Mouse (Mus musculus): ENCODE data around the gene Poll. TPM values are rescaled to one million over a fixed set of nuclear protein-coding genes. Genes with fewer than 3 reads are reported as not detected.

Gene Poll
- total and polyA plus RNA-seq, 2 experiments from 2014 or later: 10.8 to 11.8 TPM

GRCm38 (mm10) chr19:45578976-45579375 is 18.6 kb upstream of the Poll start:
- Histone ChIP-seq H3K9me3 (ENCODE audit: low read length) (no peaks in the 10 kb centered on the region), H3K27ac (ENCODE audit: low read depth, low read length) (no peak overlapping the region), H3K9ac (no peak overlapping the region), H3K4me3 (ENCODE audit: low read depth, low read length) (no peak overlapping the region), H3K4me1 (ENCODE audit: insufficient read depth) (no peaks in the 10 kb centered on the region), H3K36me3 (ENCODE audit: insufficient read depth) (peaks cover 34% of the 10 kb centered on the region), H3K4me2 (ENCODE audit: low read depth) (no peak overlapping the region), H3K27me3 (ENCODE audit: insufficient read depth, low read length) (no peaks in the 10 kb centered on the region)
- ATAC-seq (no peak), DNase-seq (no peak)
- no peak for TF ChIP-seq CTCF (IDR thresholded peaks at IDR 0.05; ENCODE audit: low read depth)
- WGBS: 84% methylated on average over 12 of the region's 12 CpGs

- WGBS: 84% methylated on average over 14 of the region's 14 CpGs
- TF ChIP-seq CTCF (IDR thresholded peaks at IDR 0.05; ENCODE audit: low read depth): no peak
- no peak overlapping the region for H3K4me2 ChIP-seq (ENCODE audit: low read depth)
- H3K9me3 ChIP-seq (ENCODE audit: low read length): no peaks in the 10 kb centered on the region
- peaks cover 43% of the 10 kb centered on the region for H3K36me3 ChIP-seq (ENCODE audit: insufficient read depth)
- no peak overlapping the region for H3K9ac ChIP-seq
- ATAC-seq: no peak
- no peaks in the 10 kb centered on the region for H3K27me3 ChIP-seq (ENCODE audit: insufficient read depth, low read length)
- H3K4me1 ChIP-seq (ENCODE audit: insufficient read depth): no peaks in the 10 kb centered on the region
- no peak for DNase-seq
- no peak overlapping the region for H3K4me3 ChIP-seq (ENCODE audit: low read depth, low read length)
- no peak overlapping the region for H3K27ac ChIP-seq (ENCODE audit: low read depth, low read length)
These were observed 16.9 kb upstream of the Poll start for GRCm38 (mm10) chr19:45577141-45577750.

- H3K9me3 ChIP-seq (ENCODE audit: low read length): no peaks in the 10 kb centered on the region
- no peak overlapping the region for H3K4me2 ChIP-seq (ENCODE audit: low read depth)
- peaks cover 53% of the 10 kb centered on the region for H3K36me3 ChIP-seq (ENCODE audit: insufficient read depth)
- H3K4me1 ChIP-seq (ENCODE audit: insufficient read depth): no peaks in the 10 kb centered on the region
- no peaks in the 10 kb centered on the region for H3K27me3 ChIP-seq (ENCODE audit: insufficient read depth, low read length)
- DNase-seq: no peak
- no peak overlapping the region for H3K4me3 ChIP-seq (ENCODE audit: low read depth, low read length)
- WGBS: 25% methylated on average over 8 of the region's 8 CpGs
- H3K9ac ChIP-seq: no peak overlapping the region
- H3K27ac ChIP-seq (ENCODE audit: low read depth, low read length): no peak overlapping the region
- no peak for ATAC-seq
- no peak for TF ChIP-seq CTCF (IDR thresholded peaks at IDR 0.05; ENCODE audit: low read depth)
These were observed 15.3 kb upstream of the Poll start for GRCm38 (mm10) chr19:45575632-45576001.

GRCm38 (mm10) chr19:45574941-45575631 is 14.8 kb upstream of the Poll start:
- H3K4me3 ChIP-seq (ENCODE audit: low read depth, low read length): no peak overlapping the region
- H3K27me3 ChIP-seq (ENCODE audit: insufficient read depth, low read length): no peaks in the 10 kb centered on the region
- H3K9ac ChIP-seq: no peak overlapping the region
- no peak overlapping the region for H3K27ac ChIP-seq (ENCODE audit: low read depth, low read length)
- H3K36me3 ChIP-seq (ENCODE audit: insufficient read depth): peaks cover 53% of the 10 kb centered on the region
- no peaks in the 10 kb centered on the region for H3K4me1 ChIP-seq (ENCODE audit: insufficient read depth)
- TF ChIP-seq CTCF (IDR thresholded peaks at IDR 0.05; ENCODE audit: low read depth): no peak
- ATAC-seq: no peak
- no peak overlapping the region for H3K4me2 ChIP-seq (ENCODE audit: low read depth)
- DNase-seq: no peak
- no peaks in the 10 kb centered on the region for H3K9me3 ChIP-seq (ENCODE audit: low read length)
- WGBS: 62% methylated on average over 19 of the region's 19 CpGs

- 80% methylated on average over 7 of the region's 7 CpGs for WGBS
- no peak for ATAC-seq
- H3K27ac ChIP-seq (ENCODE audit: low read depth, low read length): no peak overlapping the region
These were observed 14.1 kb upstream of the Poll start for GRCm38 (mm10) chr19:45574339-45574898.

GRCm38 (mm10) chr19:45573861-45574267 is 13.5 kb upstream of the Poll start:
- DNase-seq (peak; percentile 77), ATAC-seq (peak; percentile 88)
- Histone ChIP-seq H3K4me2 (ENCODE audit: low read depth) (no peak overlapping the region), H3K27ac (ENCODE audit: low read depth, low read length) (no peak overlapping the region), H3K4me3 (ENCODE audit: low read depth, low read length) (no peak overlapping the region), H3K36me3 (ENCODE audit: insufficient read depth) (peaks cover 46% of the 10 kb centered on the region), H3K9ac (no peak overlapping the region), H3K4me1 (ENCODE audit: insufficient read depth) (no peaks in the 10 kb centered on the region), H3K27me3 (ENCODE audit: insufficient read depth, low read length) (no peaks in the 10 kb centered on the region), H3K9me3 (ENCODE audit: low read length) (no peaks in the 10 kb centered on the region)
- 19% methylated on average over 6 of the region's 6 CpGs for WGBS
- TF ChIP-seq CTCF (IDR thresholded peaks at IDR 0.05; ENCODE audit: low read depth): peak; percentile 87

More at GRCm38 (mm10) chr19:45574339-45574898, 14.1 kb upstream of the Poll start:
- TF ChIP-seq CTCF (IDR thresholded peaks at IDR 0.05; ENCODE audit: low read depth): no peak
- no peak for DNase-seq
- Histone ChIP-seq H3K9me3 (ENCODE audit: low read length) (no peaks in the 10 kb centered on the region), H3K9ac (no peak overlapping the region), H3K4me2 (ENCODE audit: low read depth) (no peak overlapping the region), H3K36me3 (ENCODE audit: insufficient read depth) (peaks cover 51% of the 10 kb centered on the region), H3K4me3 (ENCODE audit: low read depth, low read length) (no peak overlapping the region), H3K4me1 (ENCODE audit: insufficient read depth) (no peaks in the 10 kb centered on the region), H3K27me3 (ENCODE audit: insufficient read depth, low read length) (no peaks in the 10 kb centered on the region)

- H3K4me1 ChIP-seq (ENCODE audit: insufficient read depth): no peaks in the 10 kb centered on the region
- H3K4me3 ChIP-seq (ENCODE audit: low read depth, low read length): no peak overlapping the region
- peaks cover 37% of the 10 kb centered on the region for H3K36me3 ChIP-seq (ENCODE audit: insufficient read depth)
- H3K27me3 ChIP-seq (ENCODE audit: insufficient read depth, low read length): no peaks in the 10 kb centered on the region
- H3K9ac ChIP-seq: no peak overlapping the region
- DNase-seq: no peak
- WGBS: 81% methylated on average over 6 of the region's 6 CpGs
- H3K4me2 ChIP-seq (ENCODE audit: low read depth): no peak overlapping the region
- TF ChIP-seq CTCF (IDR thresholded peaks at IDR 0.05; ENCODE audit: low read depth): no peak
- no peaks in the 10 kb centered on the region for H3K9me3 ChIP-seq (ENCODE audit: low read length)
- H3K27ac ChIP-seq (ENCODE audit: low read depth, low read length): no peak overlapping the region
- no peak for ATAC-seq
These were observed 12.7 kb upstream of the Poll start for GRCm38 (mm10) chr19:45573033-45573432.
